Mouse (Mus musculus) spleen, adult 2 months (tissue): ENCODE results near the gene Ccdc62.

Experiments
- CTCF ChIP-seq: fragments of 200-500 bp; IDR thresholded peaks from 2 replicates; pipeline ENCODE4 v1.5.1; 2011; ENCODE audit warnings: mild to moderate bottlenecking, inconsistent platforms; ENCODE audit not compliant: insufficient read depth, insufficient read length, insufficient replicate concordance; ENCODE audit errors: extremely low read depth
- POLR2A ChIP-seq: fragments of 200-500 bp; IDR thresholded peaks from 2 replicates; pipeline ENCODE4 v1.6.1; 2011; ENCODE audit warnings: low read depth, low read length, inconsistent platforms

GRCm38 (mm10) chr5:123906146-123906975 lies 24.1 kb upstream of the Ccdc62 start:
- TF ChIP-seq POLR2A (no peak), CTCF (no peak)
